Mouse (Mus musculus): ENCODE data around the gene Tbxa2r. TPM values are rescaled to one million over a fixed set of nuclear protein-coding genes. Genes with fewer than 3 reads are reported as not detected.
A peak's percentile ranks its signal among the peaks of the same experiment; 100 is the strongest.

Gene Tbxa2r
- polyA plus RNA-seq, 1 experiment from 2014 or later: 2.3 TPM

DNA sequence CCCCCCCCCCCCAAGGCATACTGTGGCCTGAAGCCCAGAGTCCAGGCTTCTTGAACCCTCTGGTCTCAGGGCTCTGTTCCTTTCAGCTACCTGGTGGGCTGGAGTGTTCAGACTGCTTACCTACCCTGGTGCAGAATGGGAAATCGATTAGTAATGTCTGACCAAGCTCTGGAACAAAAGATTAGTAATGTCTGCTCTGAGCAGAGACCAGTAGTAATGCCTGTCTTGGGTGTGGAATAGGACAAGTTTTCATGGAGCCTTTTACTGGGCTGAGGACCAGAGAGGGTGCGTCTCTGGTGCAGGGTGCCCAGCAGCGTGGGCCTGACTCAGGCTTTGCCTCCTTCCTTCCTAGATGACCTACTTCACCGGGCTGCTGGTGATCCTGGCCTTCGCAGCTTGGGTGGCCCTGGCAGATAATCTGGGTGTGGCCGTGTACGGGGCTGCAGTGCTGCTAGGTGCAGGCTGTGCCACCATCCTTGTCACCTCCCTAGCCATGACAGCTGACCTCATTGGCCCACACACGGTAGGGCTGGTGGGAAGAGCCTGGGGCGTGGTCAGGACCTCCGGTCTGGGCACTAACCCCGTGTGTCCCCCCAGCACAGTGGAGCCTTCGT is 33.9 kb downstream of the Tbxa2r start:
- Histone ChIP-seq H3K4me2 (replicated peaks; ENCODE audit: low read depth, low read length) (0 out of 2 replicates have a peak overlapping the region, but pooled peaks have one; percentile 5), H3K9ac (ENCODE audit: low read depth, low read length) (no peak overlapping the region), H3K4me1 (replicated peaks; ENCODE audit: control insufficient read depth, insufficient read depth, low read length) (peaks cover 33% of the 10 kb centered on the region), H3K36me3 (ENCODE audit: control insufficient read depth, insufficient read depth, low read length) (0 out of 2 replicates have a peak, but pooled peaks cover 2% of the 10 kb centered on the region), H3K4me3 (ENCODE audit: low read depth, low read length) (no peak overlapping the region), H3K9me3 (ENCODE audit: control insufficient read depth, low read length) (no peaks in the 10 kb centered on the region), H3K27me3 (ENCODE audit: control insufficient read depth, insufficient read depth, low read length) (peaks cover 19% of the 10 kb centered on the region), H3K27ac (ENCODE audit: low read depth, low read length) (no peak overlapping the region)
- no peak for ATAC-seq (ENCODE audit: low FRiP score)
- 79% methylated on average over 12 of the region's 12 CpGs for WGBS
- DNase-seq (ENCODE audit: low spot score): no peak

- Histone ChIP-seq H3K4me3 (ENCODE audit: low read depth, low read length) (peak overlapping the region; percentile 30), H3K27ac (ENCODE audit: low read depth, low read length) (no peak overlapping the region), H3K36me3 (ENCODE audit: control insufficient read depth, insufficient read depth, low read length) (peaks cover 13% of the 10 kb centered on the region), H3K4me2 (replicated peaks; ENCODE audit: low read depth, low read length) (peak overlapping the region; percentile 45), H3K4me1 (replicated peaks; ENCODE audit: control insufficient read depth, insufficient read depth, low read length) (peaks cover 28% of the 10 kb centered on the region), H3K27me3 (ENCODE audit: control insufficient read depth, insufficient read depth, low read length) (peaks cover 19% of the 10 kb centered on the region), H3K9ac (ENCODE audit: low read depth, low read length) (peak overlapping the region; percentile 44), H3K9me3 (ENCODE audit: control insufficient read depth, low read length) (no peaks in the 10 kb centered on the region)
- 9% methylated on average over 47 of the region's 54 CpGs for WGBS
- no peak for ATAC-seq (ENCODE audit: low FRiP score)
- peak; percentile 38 for DNase-seq (ENCODE audit: low spot score)
Measured at GRCm38 (mm10) chr10:81363436-81364346, 35.2 kb downstream of the Tbxa2r start.

DNA sequence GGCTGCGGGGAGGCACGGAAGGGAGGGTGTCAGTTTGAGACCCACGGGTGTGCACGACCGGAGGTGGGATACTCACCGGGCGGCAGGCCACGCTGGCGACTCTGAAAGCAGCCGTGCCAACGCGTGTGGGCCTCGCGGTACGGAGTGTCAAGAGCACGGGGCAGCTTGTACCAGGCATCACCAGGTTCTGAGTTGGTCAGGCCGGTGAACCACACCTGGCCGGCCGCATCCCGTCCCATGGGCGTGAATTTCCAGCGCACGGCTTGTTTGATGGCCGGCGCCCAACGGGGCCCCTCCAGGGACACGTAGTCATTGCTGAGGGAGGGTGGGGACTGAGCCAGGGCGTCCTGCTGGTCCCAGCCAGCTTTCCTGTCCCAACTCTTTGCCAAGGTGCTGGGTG is 36.1 kb downstream of the Tbxa2r start:
- ATAC-seq (ENCODE audit: low FRiP score) (no peak), DNase-seq (ENCODE audit: low spot score) (peak; percentile 41)
- Histone ChIP-seq H3K4me3 (ENCODE audit: low read depth, low read length) (no peak overlapping the region), H3K9ac (ENCODE audit: low read depth, low read length) (peak overlapping the region; percentile 44), H3K9me3 (ENCODE audit: control insufficient read depth, low read length) (no peaks in the 10 kb centered on the region), H3K27me3 (ENCODE audit: control insufficient read depth, insufficient read depth, low read length) (peaks cover 19% of the 10 kb centered on the region), H3K27ac (ENCODE audit: low read depth, low read length) (no peak overlapping the region), H3K4me1 (replicated peaks; ENCODE audit: control insufficient read depth, insufficient read depth, low read length) (peaks cover 28% of the 10 kb centered on the region), H3K36me3 (ENCODE audit: control insufficient read depth, insufficient read depth, low read length) (peaks cover 19% of the 10 kb centered on the region), H3K4me2 (replicated peaks; ENCODE audit: low read depth, low read length) (peak overlapping the region; percentile 45)
- 10% methylated on average over 28 of the region's 28 CpGs for WGBS

DNA sequence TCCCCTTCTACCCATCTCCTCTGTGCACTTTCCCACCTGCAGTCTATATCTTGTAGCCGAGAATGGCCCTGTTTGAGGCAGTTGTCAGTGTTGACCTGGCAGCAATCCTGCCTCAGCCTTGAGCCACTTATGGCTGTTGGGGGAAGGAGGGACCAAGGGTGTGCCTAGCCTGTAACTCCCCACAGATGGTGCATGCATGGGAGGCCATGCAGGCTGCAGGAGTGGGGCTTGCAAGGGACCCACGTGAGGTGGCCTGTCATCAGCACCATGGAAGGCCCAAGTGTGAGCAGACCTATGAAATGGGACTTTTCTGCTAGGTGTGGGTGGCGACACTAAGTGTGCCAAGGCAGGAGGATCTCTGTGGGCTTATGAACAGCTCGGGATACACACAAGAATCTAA is 36.5 kb downstream of the Tbxa2r start:
- Histone ChIP-seq H3K27ac (ENCODE audit: low read depth, low read length) (no peak overlapping the region), H3K27me3 (ENCODE audit: control insufficient read depth, insufficient read depth, low read length) (peaks cover 19% of the 10 kb centered on the region), H3K36me3 (ENCODE audit: control insufficient read depth, insufficient read depth, low read length) (peaks cover 22% of the 10 kb centered on the region), H3K4me1 (replicated peaks; ENCODE audit: control insufficient read depth, insufficient read depth, low read length) (peaks cover 28% of the 10 kb centered on the region), H3K4me2 (replicated peaks; ENCODE audit: low read depth, low read length) (0 out of 2 replicates have a peak overlapping the region, but pooled peaks have one; percentile 3), H3K9me3 (ENCODE audit: control insufficient read depth, low read length) (no peaks in the 10 kb centered on the region), H3K9ac (ENCODE audit: low read depth, low read length) (no peak overlapping the region), H3K4me3 (ENCODE audit: low read depth, low read length) (no peak overlapping the region)
- no peak for DNase-seq (ENCODE audit: low spot score)
- WGBS: 36% methylated on average over 4 of the region's 4 CpGs
- ATAC-seq (ENCODE audit: low FRiP score): peak; percentile 18

DNA sequence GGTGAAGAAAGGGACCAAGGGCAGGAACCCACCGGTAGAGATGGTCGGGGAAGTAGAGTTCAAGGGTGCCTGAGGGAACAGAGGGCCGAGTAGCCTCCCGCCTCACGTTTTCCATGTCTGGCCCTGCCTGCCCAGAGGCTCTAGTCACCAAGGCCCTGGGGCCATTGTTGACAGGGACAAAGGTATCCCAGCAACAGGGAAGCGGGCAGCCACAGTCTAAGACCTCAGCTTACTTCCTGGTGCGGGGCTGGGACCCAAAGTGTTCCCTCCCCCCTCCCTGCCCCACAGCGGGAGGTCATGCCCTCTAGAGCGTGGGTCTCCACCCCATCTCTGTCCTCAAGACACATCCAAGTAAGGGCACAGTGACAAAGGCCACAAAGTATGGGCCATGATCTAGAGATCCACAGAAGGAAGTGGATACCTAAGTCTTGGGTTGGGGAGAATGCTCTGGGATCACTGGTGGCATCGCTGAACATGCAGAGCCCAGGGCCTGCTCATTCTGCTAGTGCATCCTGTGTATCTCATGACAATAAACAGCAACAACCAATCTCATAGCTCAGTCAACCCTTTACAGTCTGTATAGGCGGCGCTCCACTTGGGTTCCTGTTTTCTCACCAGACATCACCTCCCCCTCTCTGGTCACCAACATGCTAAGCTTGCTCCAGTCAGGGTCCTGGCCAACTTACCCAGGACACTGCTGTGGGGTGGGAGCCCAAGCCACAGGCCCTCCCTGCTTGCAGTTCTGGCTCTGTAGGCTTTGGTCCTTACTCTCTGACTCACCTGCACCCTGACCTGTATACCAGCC is 37.3 kb downstream of the Tbxa2r start, which contains the start of gene 4930404N11Rik:
4930404N11Rik (minus strand) TSS at position 145 of the 805 bp plus-strand sequence.
- Histone ChIP-seq H3K4me2 (replicated peaks; ENCODE audit: low read depth, low read length) (peak within 1 kb of the TSS; percentile 45), H3K27ac (ENCODE audit: low read depth, low read length) (0 out of 2 replicates have a peak within 1 kb of the TSS, but pooled peaks have one; percentile 7), H3K4me1 (replicated peaks; ENCODE audit: control insufficient read depth, insufficient read depth, low read length) (peaks cover 26% of the 10 kb centered on the region), H3K9me3 (ENCODE audit: control insufficient read depth, low read length) (no peaks in the 10 kb centered on the region), H3K4me3 (ENCODE audit: low read depth, low read length) (no peak within 1 kb of the TSS), H3K9ac (ENCODE audit: low read depth, low read length) (peak within 1 kb of the TSS; percentile 44; the same call in 1 of the 2 replicates), H3K27me3 (ENCODE audit: control insufficient read depth, insufficient read depth, low read length) (peaks cover 19% of the 10 kb centered on the region), H3K36me3 (ENCODE audit: control insufficient read depth, insufficient read depth, low read length) (peaks cover 28% of the 10 kb centered on the region)
- peak; percentile 58 for ATAC-seq (ENCODE audit: low FRiP score)
- DNase-seq (ENCODE audit: low spot score): peak; percentile 70
- 28% methylated on average over 12 of the region's 12 CpGs for WGBS

DNA sequence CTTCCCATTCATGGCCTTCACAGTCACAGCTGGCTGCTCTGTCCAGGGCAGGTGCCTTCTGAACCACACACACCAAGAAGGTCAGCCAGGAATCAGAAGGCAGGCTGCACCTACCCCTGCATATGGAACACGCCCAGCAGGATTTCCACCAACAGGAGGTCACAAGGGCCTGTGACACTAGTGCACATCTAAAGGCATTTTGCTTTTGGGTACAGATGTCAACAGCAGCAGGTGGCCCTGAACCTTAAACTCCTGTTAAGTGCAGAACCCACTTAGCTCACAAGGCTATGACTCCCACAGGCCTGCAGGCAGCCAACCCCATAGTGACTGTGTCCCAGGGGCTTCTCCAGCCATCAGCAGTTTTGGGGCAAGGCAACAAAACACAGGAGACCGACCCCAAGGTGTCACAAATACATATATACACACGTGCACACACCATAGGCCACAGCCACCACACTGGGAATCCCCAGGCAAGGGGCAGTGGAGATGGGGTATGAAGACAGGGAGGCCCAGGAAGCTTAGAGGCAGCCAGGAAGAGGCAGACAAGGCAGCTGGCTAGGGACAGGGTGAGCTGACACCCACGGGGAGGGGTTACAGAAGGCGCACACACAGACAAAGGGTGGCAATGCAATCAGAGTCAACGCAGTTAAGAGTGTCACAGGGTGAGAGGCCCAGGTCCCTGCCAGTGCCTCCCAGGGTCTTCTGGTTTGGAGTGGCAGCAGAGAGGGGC is 38.1 kb downstream of the Tbxa2r start:
- H3K9me3 ChIP-seq (ENCODE audit: control insufficient read depth, low read length): no peaks in the 10 kb centered on the region
- H3K4me3 ChIP-seq (ENCODE audit: low read depth, low read length): no peak overlapping the region
- H3K27ac ChIP-seq (ENCODE audit: low read depth, low read length): 0 out of 2 replicates have a peak overlapping the region, but pooled peaks have one; percentile 7
- H3K9ac ChIP-seq (ENCODE audit: low read depth, low read length): no peak overlapping the region
- WGBS: 85% methylated on average over 6 of the region's 6 CpGs
- no peak for ATAC-seq (ENCODE audit: low FRiP score)
- peaks cover 31% of the 10 kb centered on the region for H3K36me3 ChIP-seq (ENCODE audit: control insufficient read depth, insufficient read depth, low read length)
- no peak overlapping the region for H3K4me2 ChIP-seq (replicated peaks; ENCODE audit: low read depth, low read length)
- peaks cover 25% of the 10 kb centered on the region for H3K4me1 ChIP-seq (replicated peaks; ENCODE audit: control insufficient read depth, insufficient read depth, low read length)
- no peak for DNase-seq (ENCODE audit: low spot score)
- H3K27me3 ChIP-seq (ENCODE audit: control insufficient read depth, insufficient read depth, low read length): peaks cover 19% of the 10 kb centered on the region

- H3K9ac ChIP-seq (ENCODE audit: low read depth, low read length): no peak overlapping the region
- peaks cover 31% of the 10 kb centered on the region for H3K36me3 ChIP-seq (ENCODE audit: control insufficient read depth, insufficient read depth, low read length)
- H3K27me3 ChIP-seq (ENCODE audit: control insufficient read depth, insufficient read depth, low read length): peaks cover 19% of the 10 kb centered on the region
- ATAC-seq (ENCODE audit: low FRiP score) (no peak), DNase-seq (ENCODE audit: low spot score) (peak; percentile 29)
- peaks cover 25% of the 10 kb centered on the region for H3K4me1 ChIP-seq (replicated peaks; ENCODE audit: control insufficient read depth, insufficient read depth, low read length)
- no peak overlapping the region for H3K4me2 ChIP-seq (replicated peaks; ENCODE audit: low read depth, low read length)
- no peak overlapping the region for H3K27ac ChIP-seq (ENCODE audit: low read depth, low read length)
- no peak overlapping the region for H3K4me3 ChIP-seq (ENCODE audit: low read depth, low read length)
- WGBS: 74% methylated on average over 6 of the region's 6 CpGs
- H3K9me3 ChIP-seq (ENCODE audit: control insufficient read depth, low read length): no peaks in the 10 kb centered on the region
Measured at GRCm38 (mm10) chr10:81367207-81367495, 38.6 kb downstream of the Tbxa2r start.

- H3K9me3 ChIP-seq (ENCODE audit: control insufficient read depth, low read length): no peaks in the 10 kb centered on the region
- H3K4me2 ChIP-seq (replicated peaks; ENCODE audit: low read depth, low read length): no peak overlapping the region
- no peaks in the 10 kb centered on the region for H3K27me3 ChIP-seq (ENCODE audit: control insufficient read depth, insufficient read depth, low read length)
- no peak overlapping the region for H3K27ac ChIP-seq (ENCODE audit: low read depth, low read length)
- H3K36me3 ChIP-seq (ENCODE audit: control insufficient read depth, insufficient read depth, low read length): peaks cover 16% of the 10 kb centered on the region
- no peak overlapping the region for H3K4me3 ChIP-seq (ENCODE audit: low read depth, low read length)
- ATAC-seq (ENCODE audit: low FRiP score) (no peak), DNase-seq (ENCODE audit: low spot score) (no peak)
- 94% methylated on average over 10 of the region's 10 CpGs for WGBS
- peaks cover 13% of the 10 kb centered on the region for H3K4me1 ChIP-seq (replicated peaks; ENCODE audit: control insufficient read depth, insufficient read depth, low read length)
- H3K9ac ChIP-seq (ENCODE audit: low read depth, low read length): no peak overlapping the region
Measured at GRCm38 (mm10) chr10:81375322-81375721, 46.8 kb downstream of the Tbxa2r start.
